Mouse (Mus musculus): ENCODE measurements around the gene Morf4l2. TPM values are rescaled to one million over a fixed set of nuclear protein-coding genes. Genes with fewer than 3 reads are reported as not detected.
A peak's percentile ranks its signal among the peaks of the same experiment; 100 is the strongest.
"Not testable (repeated sequence)": the region's sequence is repeated elsewhere in the genome, so short reads cannot be mapped to it uniquely, and the experiment has no call there.

Morf4l2 gene
- polyA plus RNA-seq, 1 experiment from 2014 or later: 478 TPM

DNA sequence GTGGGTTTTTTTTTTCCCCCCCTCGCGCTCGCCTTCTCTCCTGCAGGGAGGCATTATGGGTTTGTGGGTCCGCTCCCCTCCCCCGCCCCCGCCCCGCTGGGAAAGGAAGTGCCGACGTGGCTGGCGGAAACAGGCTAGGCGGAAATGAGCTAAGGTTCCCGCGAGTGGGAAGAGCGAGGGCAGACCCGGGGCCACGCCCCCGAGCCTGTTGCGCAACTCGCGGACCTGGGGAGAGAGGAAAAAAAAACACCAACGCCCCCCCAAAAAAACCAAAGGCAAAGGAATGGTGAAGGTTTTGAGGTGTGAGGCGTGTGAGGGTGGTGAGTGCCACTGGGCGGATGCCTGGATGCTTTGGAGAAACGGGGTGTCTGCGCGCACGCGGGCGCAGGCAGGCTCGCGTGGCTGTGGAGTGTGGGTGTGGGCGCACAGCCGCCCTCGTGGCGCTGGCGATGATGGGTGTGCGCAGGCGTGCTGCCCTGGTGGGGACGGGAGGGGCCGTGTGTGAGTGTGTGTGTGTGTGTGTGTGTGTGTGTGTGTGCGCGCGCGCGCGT, 1.8 kb downstream of the Morf4l2 start:
- H3K27ac ChIP-seq: peak overlapping the region; percentile 90
- WGBS: 39% methylated on average over 46 of the region's 46 CpGs

DNA sequence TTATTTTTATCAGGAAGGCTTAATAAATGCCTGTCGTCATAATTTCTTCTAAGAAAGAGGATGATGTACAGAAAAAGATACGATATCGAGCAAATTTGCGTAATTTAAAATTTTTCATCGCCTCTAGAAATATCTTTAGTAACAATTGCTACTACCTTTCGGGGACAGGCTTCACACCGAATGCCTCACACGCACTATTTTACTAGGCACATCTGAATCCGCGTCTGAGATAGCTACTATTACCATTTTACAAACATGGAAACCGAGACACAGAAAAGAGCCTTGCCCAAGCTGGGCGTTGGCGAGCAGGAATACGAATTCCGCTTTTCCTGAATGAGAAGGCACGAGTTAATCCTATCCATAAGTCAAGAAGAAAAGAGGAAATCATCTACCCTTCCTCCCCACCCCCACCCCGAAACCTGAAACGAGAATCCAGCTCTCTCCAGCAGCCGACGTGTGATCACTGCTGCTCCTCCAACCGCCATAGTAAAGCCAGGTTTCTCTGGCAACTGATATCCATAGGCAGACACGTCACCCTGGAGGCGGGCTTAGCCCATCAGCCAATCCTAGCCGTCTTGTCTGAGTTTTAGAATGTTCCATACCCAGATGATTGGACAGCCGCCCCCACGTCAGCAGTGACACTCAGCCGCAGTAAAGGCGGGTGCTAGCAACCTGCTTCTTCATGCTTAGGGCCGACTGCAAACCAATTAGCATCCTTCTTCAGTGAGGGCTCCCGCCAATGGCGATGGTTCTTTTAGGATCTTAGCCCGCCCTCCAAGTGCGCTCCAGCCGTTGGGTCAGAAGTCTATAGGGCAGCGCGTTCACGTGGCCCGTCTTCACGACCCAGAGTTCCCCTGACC, 2.5 kb downstream of the Morf4l2 start:
- Histone ChIP-seq H3K27me3 (ENCODE audit: insufficient read depth, low read length) (no peaks in the 10 kb centered on the region), H3K27ac (peak overlapping the region; percentile 90), H3K9ac (ENCODE audit: low read depth, low read length) (peak overlapping the region; percentile 71), H3K9me3 (replicated peaks; ENCODE audit: low read length) (no peaks in the 10 kb centered on the region), H3K4me1 (replicated peaks; ENCODE audit: insufficient read depth, low read length) (no peaks in the 10 kb centered on the region; the same call in 1 of the 2 replicates), H3K4me3 (replicated peaks; ENCODE audit: low read depth, low read length) (peak overlapping the region; percentile 52), H3K36me3 (ENCODE audit: insufficient read depth, low read length) (no peaks in the 10 kb centered on the region), H3K4me2 (ENCODE audit: low read length) (peak overlapping the region; percentile 36; the same call in 1 of the 2 replicates)
- no peak for TF ChIP-seq CTCF (IDR thresholded peaks at IDR 0.05; ENCODE audit: low read depth)
- 29% methylated on average over 39 of the region's 39 CpGs for WGBS
- ATAC-seq (replicated peaks; ENCODE audit: low FRiP score, low read depth) (peak; percentile 97), DNase-seq (ENCODE audit: low spot score) (peak; percentile 96)

More for the DNA sequence above, 1.8 kb downstream of the Morf4l2 start:
- no peaks in the 10 kb centered on the region; the same call in 1 of the 2 replicates for H3K4me1 ChIP-seq (replicated peaks; ENCODE audit: insufficient read depth, low read length)
- TF ChIP-seq CTCF (IDR thresholded peaks at IDR 0.05; ENCODE audit: low read depth): 0 out of 2 replicates have a peak, but pooled peaks have one; percentile 0
- DNase-seq (ENCODE audit: low spot score): peak; percentile 67
- H3K9ac ChIP-seq (ENCODE audit: low read depth, low read length): peak overlapping the region; percentile 51; the same call in 1 of the 2 replicates
- H3K4me3 ChIP-seq (replicated peaks; ENCODE audit: low read depth, low read length): peak overlapping the region; percentile 41
- peak overlapping the region; percentile 53 for H3K4me2 ChIP-seq (ENCODE audit: low read length)
- no peaks in the 10 kb centered on the region for H3K36me3 ChIP-seq (ENCODE audit: insufficient read depth, low read length)
- peak; percentile 71 for ATAC-seq (replicated peaks; ENCODE audit: low FRiP score, low read depth)
- H3K9me3 ChIP-seq (replicated peaks; ENCODE audit: low read length): no peaks in the 10 kb centered on the region
- H3K27me3 ChIP-seq (ENCODE audit: insufficient read depth, low read length): no peaks in the 10 kb centered on the region

- Histone ChIP-seq H3K27me3 (ENCODE audit: insufficient read depth, low read length) (no peaks in the 10 kb centered on the region), H3K27ac (peak overlapping the region; percentile 86), H3K36me3 (ENCODE audit: insufficient read depth, low read length) (no peaks in the 10 kb centered on the region), H3K9ac (ENCODE audit: low read depth, low read length) (peak overlapping the region; percentile 71), H3K4me1 (replicated peaks; ENCODE audit: insufficient read depth, low read length) (no peaks in the 10 kb centered on the region; the same call in 1 of the 2 replicates), H3K9me3 (replicated peaks; ENCODE audit: low read length) (no peaks in the 10 kb centered on the region), H3K4me3 (replicated peaks; ENCODE audit: low read depth, low read length) (peak overlapping the region; percentile 52), H3K4me2 (ENCODE audit: low read length) (peak overlapping the region; percentile 36; the same call in 1 of the 2 replicates)
- 30% methylated on average over 15 of the region's 15 CpGs for WGBS
- ATAC-seq (replicated peaks; ENCODE audit: low FRiP score, low read depth) (no peak), DNase-seq (ENCODE audit: low spot score) (peak; percentile 38)
- TF ChIP-seq CTCF (IDR thresholded peaks at IDR 0.05; ENCODE audit: low read depth): no peak
Observed at GRCm38 (mm10) chrX:136740087-136740790, 3.3 kb downstream of the Morf4l2 start.

GRCm38 (mm10) chrX:136732016-136732415, 11.5 kb downstream of the Morf4l2 start:
- 81% methylated on average over 4 of the region's 4 CpGs for WGBS
- no peak for TF ChIP-seq CTCF (IDR thresholded peaks at IDR 0.05; ENCODE audit: low read depth)
- no peak for ATAC-seq (replicated peaks; ENCODE audit: low FRiP score, low read depth)

GRCm38 (mm10) chrX:136714742-136715474, 28.6 kb downstream of the Morf4l2 start:
- H3K27me3 ChIP-seq (ENCODE audit: insufficient read depth, low read length); H3K4me2 ChIP-seq (ENCODE audit: low read length); H3K4me3 ChIP-seq (replicated peaks; ENCODE audit: low read depth, low read length); H3K9me3 ChIP-seq (replicated peaks; ENCODE audit: low read length); H3K9ac ChIP-seq (ENCODE audit: low read depth, low read length); H3K27ac ChIP-seq; H3K4me1 ChIP-seq (replicated peaks; ENCODE audit: insufficient read depth, low read length); H3K36me3 ChIP-seq (ENCODE audit: insufficient read depth, low read length): not testable (repeated sequence)
- DNase-seq (ENCODE audit: low spot score) (peak; percentile 32), ATAC-seq (replicated peaks; ENCODE audit: low FRiP score, low read depth) (peak; percentile 89)
- WGBS: 41% methylated on average over 3 of the region's 3 CpGs

More at GRCm38 (mm10) chrX:136732016-136732415, 11.5 kb downstream of the Morf4l2 start:
- DNase-seq (ENCODE audit: low spot score): no peak
- Histone ChIP-seq H3K4me2 (ENCODE audit: low read length) (no peak overlapping the region), H3K27ac (no peak overlapping the region), H3K27me3 (ENCODE audit: insufficient read depth, low read length) (no peaks in the 10 kb centered on the region), H3K4me1 (replicated peaks; ENCODE audit: insufficient read depth, low read length) (no peaks in the 10 kb centered on the region), H3K9ac (ENCODE audit: low read depth, low read length) (no peak overlapping the region), H3K36me3 (ENCODE audit: insufficient read depth, low read length) (no peaks in the 10 kb centered on the region), H3K9me3 (replicated peaks; ENCODE audit: low read length) (no peaks in the 10 kb centered on the region), H3K4me3 (replicated peaks; ENCODE audit: low read depth, low read length) (no peak overlapping the region)
